Mouse (Mus musculus) c-Kit-positive CD71-positive TER-119-positive erythroid progenitor cells, embryonic 14.5 days (primary cell): ENCODE measurements at regions not wholly inside any gene's neighbourhood (a gene's known extent, or its start where the extent isn't known, plus 50 kb on each side); places are given as distances from the start of the nearest gene placed in this dataset.

ENCODE experiments used
- DNase-seq: peaks from one replicate; pipeline ENCODE4 v3.0.0-alpha.2; 2013; ENCODE audit warnings: low spot score

- DNase-seq, result no peak
Observed at GRCm38 (mm10) chr9:116332485-116333118, 157.4 kb upstream of the Tgfbr2 start.

- no peak for DNase-seq
Observed at GRCm38 (mm10) chr9:116331406-116331805, 156.2 kb upstream of the Tgfbr2 start.

GRCm38 (mm10) chr9:116330796-116331195 lies 155.6 kb upstream of the Tgfbr2 start:
- no peak for DNase-seq

DNA sequence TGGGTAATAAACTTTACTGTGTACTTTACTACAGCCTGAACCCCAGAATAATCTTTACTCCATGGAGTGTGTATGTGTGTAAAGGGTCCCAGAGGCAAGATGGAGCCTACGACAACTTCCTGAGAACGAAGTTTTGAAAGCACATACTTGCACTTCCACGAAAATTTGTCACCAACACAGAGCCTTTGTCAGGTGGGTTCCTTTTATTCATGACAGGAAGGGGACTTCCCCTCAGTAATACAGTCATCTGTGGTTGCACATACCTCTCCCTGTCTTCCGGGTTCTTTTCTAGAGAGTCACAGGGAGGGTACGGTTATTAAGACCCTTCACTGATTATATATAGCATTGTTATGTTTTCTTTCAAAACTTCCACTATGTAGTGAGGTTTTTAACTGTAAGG lies 154.0 kb upstream of the Tgfbr2 start:
- no peak for DNase-seq

GRCm38 (mm10) chr9:116328201-116328600 lies 153.0 kb upstream of the Tgfbr2 start:
- no peak for DNase-seq

GRCm38 (mm10) chr9:116327080-116327479 lies 151.9 kb upstream of the Tgfbr2 start:
- DNase-seq, result no peak

DNA sequence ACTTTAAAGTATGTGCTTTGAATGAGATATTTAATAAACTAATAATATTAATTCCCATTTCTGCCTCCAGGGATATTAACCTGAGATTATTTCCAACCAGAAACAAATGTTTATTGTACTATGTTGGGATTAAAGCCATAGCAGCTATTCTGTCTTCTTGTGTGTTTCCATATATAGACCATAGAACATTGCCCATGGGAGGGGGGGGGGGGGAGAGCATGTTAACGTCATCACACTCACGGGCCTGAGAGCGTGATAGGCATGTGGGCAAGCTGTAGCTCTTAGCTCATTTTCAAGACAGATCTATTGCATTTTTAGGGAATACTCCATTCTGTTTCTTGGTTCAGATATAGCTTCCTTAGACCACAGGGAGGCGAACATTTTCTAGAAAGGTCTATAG lies 149.8 kb upstream of the Tgfbr2 start:
- no peak for DNase-seq

DNA sequence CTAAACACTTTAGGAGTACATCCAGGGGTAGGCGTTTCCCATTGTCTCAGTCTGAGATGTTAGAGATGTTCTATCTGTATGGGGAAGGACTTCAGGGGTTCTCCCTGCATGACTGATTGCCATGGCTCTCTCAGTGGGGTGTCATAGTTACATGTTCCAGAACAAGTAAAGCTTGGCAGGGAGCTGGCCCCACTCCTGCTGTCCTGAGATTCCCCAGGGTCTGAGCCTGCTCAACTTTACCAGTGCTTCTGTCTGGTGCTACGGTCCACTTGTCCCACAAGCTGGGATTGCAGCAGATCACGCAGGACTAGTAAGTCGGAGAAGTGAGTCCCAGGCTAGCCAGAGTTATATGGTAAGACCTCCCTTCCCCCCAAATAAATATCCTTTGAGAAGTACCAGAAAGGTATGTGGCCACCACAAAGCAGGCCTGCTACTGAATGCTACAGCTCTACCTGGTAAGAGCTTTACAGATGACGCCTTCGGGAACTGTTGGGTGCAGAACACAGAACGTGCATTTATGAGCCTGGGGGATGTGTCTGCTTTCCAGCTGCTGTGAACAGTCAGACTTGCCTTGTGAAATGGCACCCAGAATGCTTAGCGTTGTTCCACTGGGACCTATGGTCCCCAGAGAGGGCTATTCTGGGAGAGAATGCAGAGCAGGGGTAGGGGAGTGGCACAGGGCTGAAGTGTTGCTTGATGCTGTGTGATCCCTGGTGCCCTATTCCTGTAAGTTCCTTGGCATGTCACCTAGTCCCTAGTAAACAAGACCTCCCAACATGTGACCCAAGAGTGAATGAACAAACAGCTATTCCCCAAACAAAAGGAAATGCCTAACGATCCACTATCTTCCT lies 148.9 kb upstream of the Tgfbr2 start:
- DNase-seq, result no peak

DNA sequence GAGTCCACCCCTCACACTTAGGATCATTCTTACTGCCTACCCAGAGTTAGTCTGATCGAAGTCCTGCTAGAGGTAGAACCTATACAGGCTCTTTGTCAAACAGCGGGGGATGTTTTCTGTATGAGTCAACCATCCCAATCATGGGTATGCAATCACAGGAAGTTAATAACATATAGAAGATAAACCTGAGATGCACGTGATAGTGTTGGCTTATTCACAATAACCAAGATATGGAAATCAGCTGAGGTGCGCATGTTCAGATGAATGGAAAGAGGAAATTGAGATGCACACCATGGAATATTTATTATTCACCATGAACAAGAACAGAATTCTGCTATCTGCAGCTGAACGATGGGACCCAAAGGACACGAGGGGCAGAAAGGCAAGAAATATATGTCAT lies 146.7 kb upstream of the Tgfbr2 start:
- no peak for DNase-seq

GRCm38 (mm10) chr9:116319421-116319820 lies 144.3 kb upstream of the Tgfbr2 start:
- DNase-seq, result no peak

DNA sequence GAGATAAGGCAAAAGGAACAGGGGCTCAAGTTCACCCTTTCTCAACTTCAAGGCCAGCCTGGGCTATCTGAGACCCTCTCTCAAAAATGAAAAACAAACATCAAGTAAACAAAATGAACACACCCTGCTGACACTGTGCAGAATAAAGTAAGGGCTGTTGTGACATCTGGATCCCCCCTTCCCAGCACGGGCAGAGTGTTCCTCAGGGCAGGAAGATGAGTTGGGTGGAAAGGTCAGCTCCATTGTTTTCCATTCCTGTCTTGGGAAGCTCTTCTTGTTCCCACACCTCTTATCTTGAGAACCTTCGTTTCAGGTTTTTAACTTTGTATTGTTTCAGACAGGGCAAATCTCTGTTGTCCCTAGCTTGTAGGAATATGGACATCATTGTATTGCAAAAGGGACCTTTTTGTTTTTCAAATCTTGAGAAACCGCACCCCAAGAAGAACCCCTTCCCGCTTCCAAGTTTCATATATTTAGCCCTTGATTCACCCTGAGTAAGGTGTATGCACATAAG lies 141.5 kb upstream of the Tgfbr2 start:
- DNase-seq, result no peak

- no peak for DNase-seq
Observed at GRCm38 (mm10) chr9:116314803-116315202, 139.6 kb upstream of the Tgfbr2 start.

- no peak for DNase-seq
Observed at GRCm38 (mm10) chr9:116313932-116314790, 139.0 kb upstream of the Tgfbr2 start.

- no peak for DNase-seq
Observed at GRCm38 (mm10) chr9:116311364-116311763, 136.2 kb upstream of the Tgfbr2 start.

- no peak for DNase-seq
Observed at GRCm38 (mm10) chr9:116301602-116302001, 126.4 kb upstream of the Tgfbr2 start.

- DNase-seq, result no peak
Observed at GRCm38 (mm10) chr9:116298791-116299190, 123.6 kb upstream of the Tgfbr2 start.

DNA sequence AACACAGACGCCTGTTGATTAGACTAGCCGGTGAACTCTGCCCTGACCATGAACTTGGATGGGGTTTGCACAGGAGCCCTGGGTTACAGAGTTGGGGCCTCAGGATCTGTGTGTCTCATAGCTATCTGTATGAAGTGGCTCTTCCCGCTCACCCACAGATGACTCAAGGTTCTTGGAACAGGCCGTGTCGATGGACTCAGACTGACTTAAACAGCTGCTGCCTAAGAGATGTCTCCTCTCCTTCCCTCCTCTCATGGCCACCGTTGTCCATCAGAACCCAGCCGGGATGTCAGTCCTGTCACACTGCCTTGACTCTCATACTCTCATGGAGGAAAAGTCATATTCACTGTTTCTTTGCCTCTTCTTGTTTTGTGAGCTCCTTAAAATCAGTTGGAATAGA lies 121.2 kb upstream of the Tgfbr2 start:
- DNase-seq, result no peak

DNA sequence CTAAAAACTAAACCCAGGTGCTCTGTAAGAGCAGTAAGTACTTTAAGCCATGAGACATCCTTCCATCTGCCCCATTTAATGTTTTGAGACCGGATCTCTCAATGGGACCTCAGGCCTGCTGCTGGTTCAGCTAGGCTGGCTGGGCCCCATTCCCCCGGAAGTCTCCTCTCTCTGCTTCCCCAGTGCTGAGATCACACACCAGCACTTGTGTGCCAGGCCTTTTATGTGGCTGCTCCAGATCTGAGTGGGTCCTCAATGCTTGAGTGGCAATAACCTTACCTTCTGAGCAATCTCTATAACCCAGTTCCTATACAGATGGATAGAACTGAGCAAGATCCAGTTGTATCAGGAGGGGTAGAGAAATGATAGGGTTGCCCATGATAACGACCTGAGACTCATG lies 118.9 kb upstream of the Tgfbr2 start:
- no peak for DNase-seq

DNA sequence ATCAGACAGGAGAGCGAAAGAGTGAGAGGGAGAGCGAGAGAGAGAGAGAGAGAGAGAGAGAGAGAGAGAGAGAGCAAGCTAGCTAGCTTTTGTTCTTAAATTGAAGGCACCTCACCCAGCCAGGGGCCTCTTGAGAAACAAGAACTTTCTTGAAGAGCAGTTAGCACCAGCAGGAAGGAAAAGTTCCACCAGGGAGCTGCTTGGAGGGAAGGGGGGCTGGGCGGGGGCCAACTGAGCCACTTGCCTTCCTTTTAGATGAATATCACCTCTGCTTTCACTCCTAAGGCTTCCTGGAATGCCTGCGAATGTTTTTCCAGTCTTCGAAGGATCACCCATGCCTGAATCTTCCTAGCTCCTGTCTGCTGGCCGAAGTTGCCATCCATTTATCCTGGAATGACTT lies 118.0 kb upstream of the Tgfbr2 start:
- no peak for DNase-seq

- no peak for DNase-seq
Observed at GRCm38 (mm10) chr9:116291624-116292023, 116.5 kb upstream of the Tgfbr2 start.

GRCm38 (mm10) chr9:116290896-116291295 lies 115.7 kb upstream of the Tgfbr2 start:
- DNase-seq, result no peak

GRCm38 (mm10) chr9:116285691-116286431 lies 110.7 kb upstream of the Tgfbr2 start:
- DNase-seq, result no peak
